Mouse (Mus musculus): Measurements from ENCODE around the gene Spock1.

DNA sequence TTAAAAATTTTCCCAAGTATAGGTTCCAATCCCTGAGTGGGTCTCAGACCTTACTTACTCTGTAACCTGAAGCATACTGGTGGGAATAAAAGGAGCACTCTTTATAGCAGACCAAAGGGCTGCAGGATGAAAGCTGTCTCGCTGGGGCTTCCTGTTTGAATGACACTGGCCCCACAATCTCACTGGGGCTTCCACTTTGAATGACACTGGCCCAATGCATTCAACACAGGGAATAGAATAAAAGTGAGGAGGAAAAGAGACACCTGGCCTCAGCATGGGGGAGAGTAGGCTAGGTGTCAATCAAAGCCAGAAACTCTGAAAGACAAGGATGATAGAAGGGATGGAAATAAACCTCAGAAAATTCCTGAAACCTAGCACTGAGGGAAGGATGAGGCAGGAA lies 413.3 kb downstream of the Spock1 start:
- TF ChIP-seq POLR2A (IDR thresholded peaks at IDR 0.05; ENCODE audit: low read depth, low read length) = no peak
- TF ChIP-seq CTCF (IDR thresholded peaks at IDR 0.05; ENCODE audit: extremely low read depth, insufficient read length, insufficient replicate concordance, low read depth, low read length) = no peak

All from small intestine, adult 2 months (tissue).